Mouse (Mus musculus) neural tube, embryonic 14.5 days (tissue): ENCODE data around the gene Crim1. TPM values are rescaled to one million over a fixed set of nuclear protein-coding genes. Genes with fewer than 3 reads are reported as not detected.

Experiments
- ATAC-seq: fragments of 200-750 bp; cut with Nextera tagmentation; 2 replicates; pipeline ENCODE4 v1.8.0; 2017; ENCODE audit warnings: low read depth, mild to moderate bottlenecking, moderate TSS enrichment, moderate library complexity
- H3K27ac ChIP-seq: fragments of 300-500 bp; sonication (generic); 2 replicates; pipeline ENCODE4 v1.5.1; 2014; ENCODE audit warnings: low read depth, mild to moderate bottlenecking, control low read depth, low read length, moderate library complexity, mixed read lengths
- H3K27me3 ChIP-seq: fragments of 300-500 bp; sonication (generic); 2 replicates; pipeline ENCODE4 v1.6.1; 2014; ENCODE audit warnings: low read length; ENCODE audit not compliant: control insufficient read depth, insufficient read depth
- H3K36me3 ChIP-seq: fragments of 300-500 bp; sonication (generic); 2 replicates; pipeline ENCODE4 v1.6.1; 2014; ENCODE audit warnings: low read length, mixed read lengths; ENCODE audit not compliant: control insufficient read depth, insufficient read depth
- H3K4me1 ChIP-seq: fragments of 300-500 bp; sonication (generic); 2 replicates; pipeline ENCODE4 v1.6.1; 2014; ENCODE audit warnings: low read length; ENCODE audit not compliant: control insufficient read depth, insufficient read depth
- H3K4me2 ChIP-seq: fragments of 300-500 bp; sonication (generic); 2 replicates; pipeline ENCODE4 v1.6.1; 2014; ENCODE audit warnings: mild to moderate bottlenecking, low read depth, low read length, control low read depth
- H3K4me3 ChIP-seq: fragments of 300-500 bp; sonication (generic); 2 replicates; pipeline ENCODE4 v1.5.1; 2014; ENCODE audit warnings: low read depth, low read length, control low read depth, mixed read lengths
- H3K9ac ChIP-seq: fragments of 300-500 bp; sonication (generic); replicated peaks from 2 replicates; pipeline ENCODE4 v1.6.1; 2014; ENCODE audit warnings: low read depth, mild to moderate bottlenecking, control low read depth, low read length, mixed read lengths
- H3K9me3 ChIP-seq: fragments of 300-500 bp; sonication (generic); 2 replicates; pipeline ENCODE4 v1.6.1; 2016; ENCODE audit warnings: low read length; ENCODE audit not compliant: control insufficient read depth
- WGBS: fragments of 180-500 bp; shearing (Covaris S2); extraction: QIAGEN DNeasy Blood & Tissue Kit; methylation state at CpG from one replicate; pipeline ENCODE4 v1.1.7; 2014; 5-methylcytosine and 5-hydroxymethylcytosine counted together
- polyA plus RNA-seq: library from polyadenylated mRNA; unstranded; fragments of >200 nt; fragmentation: Nextera tagmentation; extraction: Ambion mirVana; gene quantifications from 2 replicates; pipeline ENCODE4 v1.2.1, GENCODE M21; 2014

Gene Crim1
- polyA plus RNA-seq, 1 experiment from 2014 or later: 22.8 TPM

DNA sequence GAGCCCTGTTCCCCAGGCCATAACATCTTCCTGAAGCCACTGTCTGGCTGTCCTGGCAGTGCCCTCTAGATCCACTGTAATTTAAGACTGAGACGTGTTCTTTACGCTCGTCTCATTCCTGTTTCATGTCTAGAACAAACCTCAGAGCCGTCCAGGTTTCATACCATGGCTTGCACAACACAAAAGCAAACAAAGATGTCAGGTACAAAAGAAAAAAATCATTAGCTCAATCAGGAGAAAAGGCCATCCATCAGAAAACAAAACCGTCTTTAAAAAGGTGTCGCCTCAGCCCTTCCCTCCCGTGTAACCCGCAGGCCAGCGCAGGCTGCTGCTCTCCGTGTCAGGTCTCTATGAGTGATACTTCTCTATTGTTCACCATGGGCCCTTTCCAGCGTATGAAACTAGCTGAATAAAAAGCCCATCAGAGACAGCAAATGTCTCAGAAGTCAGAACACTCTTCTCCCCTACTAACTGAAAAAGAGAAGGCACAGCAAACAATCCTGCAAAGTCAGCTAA lies 179.7 kb downstream of the Crim1 start:
- no peaks in the 10 kb centered on the region for H3K36me3 ChIP-seq
- H3K27ac ChIP-seq: no peak overlapping the region
- no peak overlapping the region for H3K4me2 ChIP-seq
- WGBS: 62% methylated on average over 11 of the region's 11 CpGs
- H3K4me1 ChIP-seq: no peaks in the 10 kb centered on the region
- no peak for ATAC-seq
- H3K9me3 ChIP-seq: no peaks in the 10 kb centered on the region
- no peak overlapping the region for H3K4me3 ChIP-seq
- H3K9ac ChIP-seq: no peak overlapping the region
- no peaks in the 10 kb centered on the region for H3K27me3 ChIP-seq

DNA sequence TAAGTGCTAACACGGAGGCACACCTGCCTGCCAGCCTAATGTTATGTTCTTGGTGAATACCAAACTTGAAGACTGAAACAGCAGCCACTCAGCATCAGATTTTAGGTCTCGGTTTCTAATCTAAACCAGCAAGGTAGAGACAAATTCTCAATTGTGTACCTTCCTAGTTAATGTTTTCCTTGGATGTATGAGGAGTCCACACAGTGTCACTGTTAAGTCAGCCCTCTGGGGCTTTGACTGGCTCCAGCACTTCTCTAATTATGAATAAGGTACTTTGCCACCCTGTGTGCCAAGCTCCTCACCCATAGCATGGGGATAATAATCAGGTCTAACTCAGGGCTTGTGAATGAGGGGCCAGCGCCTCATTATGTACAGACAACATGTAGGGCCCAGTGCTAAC lies 182.3 kb downstream of the Crim1 start:
- 98% methylated on average over 3 of the region's 3 CpGs for WGBS
- ATAC-seq: no peak

DNA sequence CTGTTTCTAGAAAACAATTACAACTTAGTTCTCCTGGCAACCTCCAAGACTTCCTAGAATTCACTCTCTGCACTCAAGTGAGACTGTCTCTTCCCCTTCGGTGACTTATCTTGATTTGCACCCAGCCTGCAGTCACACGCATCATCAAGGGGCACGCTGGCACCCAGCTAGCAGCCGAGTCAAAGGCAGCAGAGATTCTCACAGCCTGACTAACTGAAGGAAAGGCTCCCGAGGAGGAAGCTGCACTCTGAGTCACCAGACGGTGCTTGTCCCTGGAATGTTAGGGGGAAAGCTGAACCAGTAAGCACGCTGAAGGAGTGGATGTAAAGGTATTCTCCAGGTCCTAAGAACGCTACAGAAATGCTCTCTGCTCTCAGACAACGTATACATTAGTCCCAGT lies 187.6 kb downstream of the Crim1 start:
- Histone ChIP-seq H3K27me3 (no peaks in the 10 kb centered on the region), H3K36me3 (no peaks in the 10 kb centered on the region), H3K4me2 (no peak overlapping the region), H3K4me3 (no peak overlapping the region), H3K4me1 (no peaks in the 10 kb centered on the region), H3K9ac (no peak overlapping the region), H3K9me3 (no peaks in the 10 kb centered on the region), H3K27ac (no peak overlapping the region)
- 88% methylated on average over 9 of the region's 9 CpGs for WGBS
- ATAC-seq: no peak

More for the DNA sequence above, 182.3 kb downstream of the Crim1 start:
- Histone ChIP-seq H3K9ac (no peak overlapping the region), H3K27me3 (no peaks in the 10 kb centered on the region), H3K4me1 (no peaks in the 10 kb centered on the region), H3K27ac (no peak overlapping the region), H3K4me2 (no peak overlapping the region), H3K9me3 (no peaks in the 10 kb centered on the region), H3K36me3 (no peaks in the 10 kb centered on the region), H3K4me3 (no peak overlapping the region)

DNA sequence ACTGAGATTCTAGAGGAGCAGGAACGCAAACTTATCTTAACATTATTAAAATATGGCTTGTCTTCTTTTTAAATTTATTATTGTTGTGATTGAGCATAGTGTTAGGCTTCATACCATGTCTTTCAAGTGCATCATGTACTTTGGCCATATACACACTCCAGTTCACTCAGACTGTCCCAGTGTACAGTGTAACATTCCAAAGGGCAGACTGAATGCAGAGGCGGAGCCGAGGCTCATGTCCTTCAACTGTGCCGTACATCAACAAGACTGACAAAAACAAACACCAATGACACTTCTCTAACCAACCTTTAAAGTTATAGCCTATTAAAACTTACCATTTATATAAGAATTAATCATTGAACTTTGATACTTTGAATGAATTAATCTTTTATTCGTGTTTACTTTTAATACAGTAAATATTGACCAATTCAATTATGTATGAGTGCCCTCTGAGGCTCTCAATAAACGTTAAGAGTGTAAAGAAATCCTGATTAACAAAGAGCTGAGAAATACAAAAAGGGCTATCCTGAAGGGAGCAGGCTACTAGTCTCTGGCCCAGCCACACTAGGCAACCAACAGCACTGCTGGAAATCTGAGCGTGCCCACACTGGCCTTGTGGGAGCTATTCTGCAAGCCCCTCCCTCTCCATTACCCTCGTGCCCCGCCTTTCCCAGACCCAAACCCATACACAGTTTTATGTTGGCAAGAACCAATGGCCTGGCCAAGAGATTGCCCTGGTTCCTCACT lies 188.2 kb downstream of the Crim1 start:
- no peaks in the 10 kb centered on the region for H3K36me3 ChIP-seq
- H3K9me3 ChIP-seq: no peaks in the 10 kb centered on the region
- H3K27ac ChIP-seq: no peak overlapping the region
- no peaks in the 10 kb centered on the region for H3K27me3 ChIP-seq
- 81% methylated on average over 9 of the region's 9 CpGs for WGBS
- no peak overlapping the region for H3K4me2 ChIP-seq
- no peak overlapping the region for H3K4me3 ChIP-seq
- no peak overlapping the region for H3K9ac ChIP-seq
- no peaks in the 10 kb centered on the region for H3K4me1 ChIP-seq
- ATAC-seq: no peak

DNA sequence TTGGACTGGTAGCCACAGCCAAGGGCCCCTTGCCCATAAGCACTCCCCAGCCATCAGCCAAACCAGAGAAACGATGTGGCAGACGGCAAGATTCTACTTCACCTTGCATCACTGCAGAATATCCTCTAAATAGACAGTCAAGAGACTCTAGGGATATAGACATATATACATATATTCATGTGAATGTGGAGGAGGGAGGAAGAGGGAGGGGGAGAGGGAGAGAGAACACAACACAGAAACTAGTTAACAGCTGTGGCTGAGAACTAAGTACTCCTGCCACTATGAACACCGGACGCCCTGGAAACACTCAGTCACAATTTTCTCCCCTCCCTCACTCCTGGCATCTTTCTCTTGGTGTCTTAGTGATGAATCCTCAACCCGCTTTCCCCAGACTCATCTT lies 189.5 kb downstream of the Crim1 start:
- no peak for ATAC-seq
- Histone ChIP-seq H3K4me2 (no peak overlapping the region), H3K27ac (no peak overlapping the region), H3K4me1 (no peaks in the 10 kb centered on the region), H3K9me3 (no peaks in the 10 kb centered on the region), H3K4me3 (no peak overlapping the region), H3K36me3 (no peaks in the 10 kb centered on the region), H3K9ac (no peak overlapping the region), H3K27me3 (no peaks in the 10 kb centered on the region)
- WGBS: 88% methylated on average over 5 of the region's 5 CpGs

DNA sequence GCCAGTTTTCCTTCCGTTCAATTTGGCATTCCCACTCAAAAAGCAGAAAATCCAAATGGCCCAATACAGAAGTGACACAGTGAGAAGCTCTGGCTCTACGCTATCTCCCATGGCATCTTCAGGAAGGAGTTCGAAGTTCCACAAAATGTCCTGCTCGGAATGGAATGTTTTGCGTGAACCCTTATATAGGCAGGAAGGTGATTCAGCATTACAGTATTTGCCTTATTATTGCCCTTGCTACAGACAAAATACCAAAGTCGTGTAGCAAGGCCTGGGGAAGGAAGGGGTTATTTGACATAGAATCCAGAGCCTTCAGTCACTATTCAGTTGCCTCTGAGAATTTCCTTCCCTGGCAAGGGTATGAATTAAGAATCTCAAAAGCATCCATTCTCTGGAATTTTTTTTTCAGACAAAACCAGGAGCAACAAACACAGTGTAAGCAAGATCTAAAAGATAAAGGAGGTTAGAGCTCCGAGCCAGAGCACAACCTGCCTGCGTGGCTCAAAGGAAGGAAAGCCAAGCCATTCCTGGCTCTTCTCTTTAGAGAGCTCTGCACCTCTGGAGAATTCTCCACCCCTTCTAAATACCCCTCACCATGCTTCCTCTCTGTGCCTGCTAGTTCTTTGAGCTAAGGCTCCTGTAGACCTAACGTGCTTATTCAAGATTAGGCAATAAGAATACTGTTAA lies 192.5 kb downstream of the Crim1 start:
- Histone ChIP-seq H3K4me2 (no peak overlapping the region), H3K9me3 (no peaks in the 10 kb centered on the region), H3K36me3 (no peaks in the 10 kb centered on the region), H3K4me1 (no peaks in the 10 kb centered on the region), H3K4me3 (no peak overlapping the region), H3K9ac (no peak overlapping the region), H3K27ac (no peak overlapping the region), H3K27me3 (no peaks in the 10 kb centered on the region)
- 83% methylated on average over 9 of the region's 9 CpGs for WGBS
- ATAC-seq: no peak

DNA sequence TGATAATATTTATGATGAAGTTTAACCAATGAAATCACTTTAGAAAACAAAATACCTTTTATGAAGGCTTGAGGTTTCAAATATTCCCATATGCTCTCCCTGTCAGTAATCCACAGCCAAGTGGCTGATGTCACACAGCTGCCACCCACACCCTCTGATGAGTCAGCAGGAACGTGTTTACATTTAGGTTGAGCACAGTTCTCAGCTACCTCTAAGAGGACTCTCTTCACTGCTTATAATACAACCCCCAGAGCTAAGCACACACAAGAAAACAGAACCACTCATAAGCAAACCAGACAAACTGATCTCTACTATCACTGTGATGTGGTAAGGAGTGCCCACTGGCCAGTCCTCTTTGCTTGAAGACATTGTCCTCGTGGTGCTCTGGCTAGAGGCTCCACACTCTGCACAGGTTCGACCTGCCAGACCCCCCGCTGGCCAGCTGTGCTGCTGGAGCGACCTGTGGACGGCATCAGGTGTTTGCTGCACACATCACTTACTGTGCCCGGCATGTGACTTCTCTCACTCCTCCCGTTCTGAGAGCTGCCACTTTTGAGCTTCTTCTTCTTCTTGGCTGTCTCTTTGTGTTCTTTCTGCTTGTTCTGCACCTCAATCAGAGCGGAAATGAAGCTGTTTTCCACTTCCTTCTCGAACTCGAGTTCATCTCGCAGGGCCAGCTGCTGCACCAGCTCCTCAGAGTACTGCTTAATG lies 200.2 kb downstream of the Crim1 start:
- no peaks in the 10 kb centered on the region for H3K4me1 ChIP-seq
- no peaks in the 10 kb centered on the region for H3K36me3 ChIP-seq
- no peak for ATAC-seq
- H3K4me2 ChIP-seq: no peak overlapping the region
- no peaks in the 10 kb centered on the region for H3K27me3 ChIP-seq
- WGBS: 80% methylated on average over 12 of the region's 12 CpGs
- no peak overlapping the region for H3K4me3 ChIP-seq
- H3K9me3 ChIP-seq: no peaks in the 10 kb centered on the region
- H3K27ac ChIP-seq: no peak overlapping the region
- H3K9ac ChIP-seq: no peak overlapping the region

DNA sequence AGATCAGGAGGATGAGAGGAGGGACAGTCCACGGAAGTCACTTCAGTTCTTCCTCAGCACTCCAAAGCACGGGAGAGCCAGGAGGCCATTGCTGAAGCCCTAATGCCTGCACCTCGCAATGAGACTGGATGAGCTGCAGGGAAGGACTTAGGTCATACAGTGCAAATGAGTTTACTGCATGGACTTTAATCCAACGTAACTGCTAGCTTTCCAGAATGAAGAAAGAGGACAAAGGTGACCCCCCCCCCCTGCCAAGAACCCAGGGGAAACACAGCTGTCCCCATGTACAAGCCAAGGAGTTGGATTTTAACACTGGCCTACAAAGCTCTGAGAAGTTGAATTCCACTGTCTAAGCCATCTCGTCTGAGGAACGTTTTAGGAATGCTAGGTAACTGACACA lies 201.3 kb downstream of the Crim1 start:
- Histone ChIP-seq H3K4me2 (no peak overlapping the region), H3K9ac (no peak overlapping the region), H3K27ac (no peak overlapping the region), H3K9me3 (no peaks in the 10 kb centered on the region), H3K36me3 (no peaks in the 10 kb centered on the region), H3K27me3 (no peaks in the 10 kb centered on the region), H3K4me3 (no peak overlapping the region), H3K4me1 (no peaks in the 10 kb centered on the region)
- WGBS: 69% methylated on average over 6 of the region's 6 CpGs
- ATAC-seq: no peak

DNA sequence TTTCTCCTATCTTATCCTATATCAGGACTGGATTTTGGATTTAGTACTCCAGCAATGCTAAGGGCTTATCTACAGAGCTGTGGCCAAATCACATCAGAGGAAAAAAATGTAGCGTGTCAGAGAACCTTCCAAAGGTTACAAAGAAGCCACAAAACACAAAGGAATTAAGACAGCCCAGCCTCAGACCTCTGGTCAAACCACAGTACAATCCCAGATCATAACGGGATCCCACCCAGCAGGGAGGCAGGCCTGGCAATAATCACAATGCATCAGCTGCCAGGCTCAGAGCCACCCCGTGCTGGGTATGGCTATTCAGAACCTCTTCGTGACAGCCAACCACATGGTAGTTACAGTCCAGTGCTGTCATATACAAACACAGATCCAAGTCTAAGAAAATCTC lies 201.7 kb downstream of the Crim1 start:
- no peaks in the 10 kb centered on the region for H3K4me1 ChIP-seq
- WGBS: 42% methylated on average over 4 of the region's 4 CpGs
- H3K4me2 ChIP-seq: no peak overlapping the region
- H3K27ac ChIP-seq: no peak overlapping the region
- H3K9me3 ChIP-seq: no peaks in the 10 kb centered on the region
- no peaks in the 10 kb centered on the region for H3K36me3 ChIP-seq
- H3K27me3 ChIP-seq: no peaks in the 10 kb centered on the region
- no peak for ATAC-seq
- H3K4me3 ChIP-seq: no peak overlapping the region
- no peak overlapping the region for H3K9ac ChIP-seq
